Mouse (Mus musculus) liver, adult 2 months (tissue): ENCODE measurements around the gene Tenm2.

Experiments
- CTCF ChIP-seq: fragments of 200-500 bp; IDR thresholded peaks from 2 replicates; pipeline ENCODE4 v1.5.1; 2011; ENCODE audit warnings: low read depth, low read length, control low read depth
- POLR2A ChIP-seq: fragments of 200-500 bp; IDR thresholded peaks from 2 replicates; pipeline ENCODE4 v1.6.1; 2011; ENCODE audit warnings: low read length, control low read depth; ENCODE audit not compliant: insufficient read depth; ENCODE audit errors: extremely low read depth

- TF ChIP-seq CTCF (no peak), POLR2A (no peak)
Measured at GRCm38 (mm10) chr11:36334100-36334735, 901.5 kb downstream of the Tenm2 start.
